Mouse (Mus musculus) hindlimb bud, embryonic 11.5 days (tissue): ENCODE measurements around the gene Polr2g.

Experiments used
- DNase-seq: peaks from one replicate; pipeline ENCODE4 v3.0.0-alpha.2; 2012; ENCODE audit warnings: low read depth, low spot score; ENCODE audit errors: extremely low spot score

Polr2g gene

GRCm38 (mm10) chr19:8765562-8765961 is 32.8 kb downstream of the Polr2g start:
- DNase-seq: no peak

DNA sequence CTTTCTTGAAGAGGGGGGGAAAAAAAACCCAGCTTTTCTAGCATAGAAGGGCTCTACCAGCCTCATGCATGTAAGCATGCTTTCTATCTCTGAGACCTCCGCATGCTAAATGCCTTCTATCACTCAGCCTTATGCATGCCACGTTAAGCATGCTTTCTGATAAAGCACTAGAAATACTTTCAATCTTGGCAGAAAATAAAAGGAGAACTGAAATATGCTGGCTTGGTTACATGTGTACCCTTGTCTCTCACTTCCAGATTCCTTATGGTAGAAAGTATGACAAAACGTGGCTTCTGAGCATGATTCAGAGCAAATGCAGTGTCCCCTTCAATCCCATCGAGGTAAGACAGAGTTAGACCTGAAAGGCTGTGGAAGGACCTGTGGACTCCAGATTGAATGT is 35.1 kb downstream of the Polr2g start:
- no peak for DNase-seq

DNA sequence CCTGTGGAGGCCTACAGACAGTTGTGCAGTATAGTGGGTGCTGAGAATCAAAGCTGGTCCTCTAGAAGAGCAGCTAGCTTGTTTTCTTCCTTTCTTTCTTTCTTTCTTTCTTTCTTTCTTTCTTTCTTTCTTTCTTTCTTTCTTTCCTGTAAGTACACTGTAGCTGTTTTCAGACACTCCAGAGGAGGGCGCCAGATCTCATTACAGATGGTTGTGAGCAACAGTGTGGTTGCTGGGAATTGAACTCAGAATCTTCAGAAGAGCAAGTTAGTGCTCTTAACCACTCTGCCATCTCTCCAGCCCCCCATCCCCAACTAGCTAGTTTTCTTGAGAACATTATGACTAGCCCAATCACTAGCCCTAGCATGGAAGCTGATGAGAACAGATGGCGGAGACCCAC is 37.6 kb downstream of the Polr2g start:
- DNase-seq: no peak

DNA sequence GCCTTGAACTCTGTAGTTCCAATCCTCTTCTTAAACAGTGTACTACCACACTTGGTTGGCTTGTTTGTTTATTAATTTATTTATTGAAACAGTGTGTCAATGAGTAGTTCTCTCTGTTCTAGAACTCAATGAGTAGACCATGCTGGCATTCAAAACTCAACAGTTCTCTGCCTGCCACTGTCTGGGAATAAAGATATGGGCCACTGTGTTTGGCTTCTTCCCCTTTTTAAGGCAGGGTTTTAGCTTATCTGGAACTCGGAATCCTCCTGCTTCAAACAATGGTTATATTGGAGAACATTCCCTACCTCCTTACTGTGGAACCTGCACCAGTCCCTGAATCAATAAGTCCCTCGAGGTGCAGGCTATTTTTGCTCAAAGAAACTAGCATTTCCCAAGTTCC is 39.5 kb downstream of the Polr2g start:
- DNase-seq: no peak

GRCm38 (mm10) chr19:8757471-8757998 is 40.8 kb downstream of the Polr2g start:
- DNase-seq: no peak

DNA sequence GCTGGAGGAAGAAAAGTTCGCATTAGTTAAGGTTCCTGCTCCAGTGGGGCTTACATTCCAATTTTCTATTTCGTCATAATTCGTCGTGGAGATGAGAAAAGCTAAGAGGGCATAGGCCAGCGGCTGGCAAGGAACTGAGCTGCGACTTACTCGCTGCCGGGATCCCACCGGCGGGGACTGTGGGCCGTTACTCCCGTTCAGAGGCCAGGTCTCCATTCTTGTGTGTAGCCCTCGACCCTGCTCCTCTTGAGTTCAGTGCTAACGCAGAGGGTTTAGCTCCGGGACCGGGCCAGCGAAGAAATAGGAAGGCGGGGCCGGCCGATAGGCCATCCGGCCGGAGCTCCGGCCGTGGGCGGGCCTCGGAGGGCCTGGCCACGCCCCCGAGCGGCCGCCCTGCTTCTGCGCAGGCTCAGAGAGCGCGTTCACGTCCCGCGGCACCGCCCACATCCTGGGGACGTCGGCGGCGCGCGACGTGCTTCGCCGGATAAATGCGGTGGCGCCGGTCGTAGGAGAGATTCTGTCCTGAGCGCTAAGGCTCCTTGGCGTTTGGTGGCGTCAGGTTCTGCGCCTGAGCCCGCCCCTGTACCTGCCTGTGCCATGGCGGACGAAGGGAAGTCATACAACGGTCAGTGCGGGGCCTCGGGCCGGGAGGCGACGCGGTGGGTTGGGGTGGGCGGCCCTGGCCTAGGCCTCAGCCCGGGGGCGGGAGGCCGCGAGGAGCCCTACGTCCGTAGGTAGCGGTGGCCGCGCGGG is 41.6 kb downstream of the Polr2g start, which contains the start of gene Nxf1:
Gene Nxf1, plus strand, starts transcription at position 439 of the 753 bp plus-strand sequence.
- DNase-seq: no peak

- DNase-seq: no peak
Observed at GRCm38 (mm10) chr19:8755652-8756051, 42.7 kb downstream of the Polr2g start.

DNA sequence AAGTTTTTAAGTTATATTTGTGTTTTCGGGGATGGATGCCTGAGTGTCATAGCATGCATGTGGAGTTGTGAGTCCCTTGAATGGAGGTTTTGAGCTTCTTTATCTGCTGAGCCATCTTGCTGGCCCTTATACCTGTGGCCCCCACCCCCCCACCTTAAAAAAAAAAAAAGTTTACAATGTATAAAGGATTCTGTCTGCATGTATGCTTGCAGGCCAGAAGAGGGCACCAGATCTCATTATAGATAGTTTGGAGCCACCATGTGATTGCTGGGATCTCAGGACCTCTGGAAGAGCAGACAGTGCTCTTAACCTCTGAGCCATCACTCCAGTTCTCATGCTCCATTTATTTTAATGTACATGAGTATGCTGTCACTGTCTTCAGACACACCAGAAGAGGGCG is 51.0 kb downstream of the Polr2g start:
- DNase-seq: no peak

DNA sequence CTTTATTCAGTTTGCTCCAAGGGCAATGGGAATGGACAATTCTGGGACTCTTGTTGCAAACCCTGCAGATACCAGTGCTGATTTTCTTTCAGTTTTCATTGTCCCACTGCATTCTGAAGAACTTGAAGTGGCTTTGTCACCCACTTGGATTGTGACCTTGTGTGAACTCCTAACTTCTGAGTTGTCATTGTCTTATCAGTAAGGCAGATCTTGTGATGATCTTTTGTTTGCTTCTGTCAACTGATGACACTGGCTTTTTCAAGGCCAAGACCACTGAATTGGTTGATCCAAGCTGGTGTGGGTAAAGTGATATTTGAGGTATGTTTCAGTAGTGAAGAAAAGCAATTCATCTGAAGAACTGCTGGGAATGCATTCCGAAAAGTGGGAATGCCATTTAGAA is 53.0 kb downstream of the Polr2g start:
- DNase-seq: no peak
